Mouse (Mus musculus) adipocyte (in vitro differentiated cells): ENCODE measurements around the gene Rab25.
"Not testable (repeated sequence)": the region's sequence is repeated elsewhere in the genome, so short reads cannot be mapped to it uniquely, and the experiment has no call there.

Experiments
- DNase-seq: peaks from one replicate; pipeline ENCODE4 v3.0.0-alpha.2; 2016; ENCODE audit warnings: low spot score

The Rab25 gene

DNA sequence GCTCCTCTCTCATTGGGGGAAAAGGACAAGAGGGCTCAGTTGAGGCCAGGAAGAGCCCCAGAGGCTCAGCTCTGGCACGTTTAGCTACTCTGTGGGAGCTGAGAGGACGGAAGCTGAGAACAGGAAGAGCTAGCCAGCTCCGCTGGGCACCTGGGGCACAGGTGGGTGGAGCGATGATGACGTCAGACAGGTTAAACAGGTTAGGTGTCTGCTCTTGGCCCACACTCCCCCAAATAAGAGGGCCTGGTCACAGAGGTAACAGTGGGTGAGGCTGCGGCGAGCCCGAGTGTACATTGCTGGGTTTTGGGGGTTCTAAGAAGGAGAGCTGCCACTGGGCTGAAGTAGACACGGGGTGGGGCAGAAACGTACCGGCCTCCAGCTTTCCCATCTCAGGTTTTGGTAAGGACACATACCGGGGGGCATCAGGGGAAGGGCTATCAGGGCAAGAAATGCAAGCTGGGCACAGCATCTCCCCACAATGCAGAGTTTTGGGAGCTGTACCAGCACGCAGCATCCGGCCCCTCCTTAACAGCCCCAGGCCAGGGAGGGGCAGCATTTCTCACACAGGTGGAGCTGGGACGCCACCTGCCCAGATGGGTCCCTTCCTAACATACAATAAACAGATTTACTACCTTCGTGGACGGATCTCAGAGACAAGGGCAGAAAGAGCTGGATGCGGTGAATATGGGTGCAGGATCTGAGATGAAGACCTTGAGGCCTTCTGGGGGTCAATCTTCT, at the start of gene Rab25:
Gene Rab25 (minus strand): TSS at position 121 of the 738 bp plus-strand sequence.
- DNase-seq: no peak

DNA sequence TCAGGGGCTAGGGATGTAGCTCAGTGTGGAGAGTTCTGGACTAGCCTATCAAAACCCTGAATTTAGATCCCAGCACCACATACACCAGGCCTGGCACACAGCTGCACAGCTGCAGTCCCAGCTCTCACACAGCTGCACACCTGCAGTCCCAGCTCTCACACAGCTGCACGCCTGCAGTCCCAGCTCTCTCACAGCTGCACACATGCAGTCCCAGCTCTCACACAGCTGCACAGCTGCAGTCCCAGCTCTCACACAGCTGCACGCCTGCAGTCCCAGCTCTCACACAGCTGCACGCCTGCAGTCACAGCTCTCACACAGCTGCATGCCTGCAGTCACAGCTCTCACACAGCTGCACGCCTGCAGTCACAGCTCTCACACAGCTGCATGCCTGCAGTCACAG, 48.4 kb upstream of the Rab25 start:
- DNase-seq: not testable (repeated sequence)

DNA sequence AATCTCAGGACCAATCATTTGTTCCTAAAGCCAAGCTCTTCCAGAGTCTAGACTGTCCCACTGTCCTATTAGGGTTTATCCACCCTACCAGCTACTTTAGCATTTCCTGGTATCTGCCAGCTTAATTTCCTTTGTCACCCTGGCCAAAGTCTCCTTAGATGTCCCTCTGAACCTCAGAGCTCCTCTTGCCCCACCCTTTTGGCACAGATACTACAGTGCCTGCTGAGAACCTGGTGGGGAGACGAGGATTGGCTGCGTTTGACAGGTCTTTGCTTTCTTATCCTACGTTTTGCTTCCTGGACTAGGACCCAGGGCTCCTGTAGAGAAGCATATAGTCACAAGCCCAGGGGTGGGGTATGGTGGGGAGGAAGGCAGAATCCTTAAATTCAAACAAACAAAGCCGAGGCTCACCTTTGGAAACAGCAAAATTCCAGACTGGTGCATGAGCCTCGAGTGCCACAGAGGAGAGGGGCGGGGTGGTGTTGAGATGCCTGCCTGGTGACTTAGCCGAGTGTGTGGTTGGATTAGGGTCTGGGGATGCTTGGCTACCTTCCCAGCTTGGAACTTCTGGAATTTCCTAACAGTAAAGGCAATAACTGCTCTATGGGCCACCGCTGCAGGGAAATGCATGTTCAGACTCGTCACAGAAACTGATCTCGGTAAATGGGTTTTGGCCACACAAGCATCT, 45.9 kb upstream of the Rab25 start:
- DNase-seq: no peak

DNA sequence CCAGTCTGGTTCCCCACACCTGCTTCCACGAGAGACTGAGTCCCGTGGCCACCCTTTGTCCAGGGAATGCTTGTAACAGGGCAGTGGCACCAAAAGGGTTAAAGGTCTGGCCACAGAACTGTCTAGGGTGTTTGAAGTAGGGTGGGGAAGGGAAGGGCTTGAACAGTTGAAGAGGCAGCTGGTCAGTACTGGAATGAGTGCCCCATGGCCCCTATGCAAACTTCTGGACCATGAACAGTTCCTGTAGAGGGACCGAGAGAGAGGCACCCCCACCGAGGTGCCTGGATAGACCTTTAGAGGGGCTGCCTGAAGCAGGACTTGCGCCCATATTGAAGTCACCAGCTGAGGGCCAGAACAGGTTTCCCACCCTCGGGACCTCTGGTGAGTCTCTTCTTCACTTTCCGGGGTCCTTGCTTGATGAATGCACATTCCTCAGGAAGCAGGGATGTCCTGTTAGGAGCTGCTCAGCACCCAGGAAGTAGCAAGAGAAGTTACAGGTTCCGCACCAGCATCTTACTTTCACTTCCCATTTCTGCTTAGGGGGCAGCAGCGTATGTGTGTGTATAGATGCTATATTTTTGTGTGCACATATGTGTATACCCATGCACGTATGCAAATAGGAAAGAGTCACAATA, 45.0 kb upstream of the Rab25 start:
- DNase-seq: no peak

DNA sequence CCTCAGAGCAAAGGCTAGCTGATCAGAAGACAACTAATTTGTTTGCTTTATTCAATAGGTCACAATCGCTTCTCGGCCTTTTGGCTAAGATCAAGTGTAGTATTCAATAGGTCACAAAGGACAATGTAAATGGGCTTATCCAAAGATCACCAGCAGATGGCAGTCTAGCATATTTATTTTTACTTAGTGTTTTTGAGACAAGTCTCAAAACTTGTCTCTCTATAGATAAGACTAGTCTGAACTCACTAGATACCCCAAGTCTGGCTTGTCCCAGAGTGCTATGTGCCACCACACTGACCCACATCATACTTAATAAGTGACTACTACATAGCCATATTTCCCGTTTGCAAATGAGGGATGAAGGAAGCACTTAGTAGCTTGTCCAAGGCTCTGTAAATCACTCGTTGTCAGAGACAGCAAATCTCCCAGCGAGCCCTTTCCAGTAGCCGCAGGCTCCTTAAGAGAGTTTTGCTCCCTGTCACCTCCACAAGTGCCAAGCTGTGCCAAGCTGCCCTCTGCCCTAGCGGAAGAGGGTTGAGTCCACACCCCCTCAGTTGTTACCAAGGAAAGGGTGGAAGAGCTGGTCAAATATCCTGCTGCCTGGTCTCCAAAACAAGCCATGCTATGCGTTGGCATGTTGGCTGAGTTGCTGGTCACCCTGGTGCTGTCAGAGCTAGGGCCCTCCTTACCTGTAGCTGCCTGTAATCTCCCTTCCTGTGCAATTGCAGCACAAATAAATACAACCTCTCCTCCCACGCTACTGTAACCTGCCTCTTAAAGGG, 44.0 kb upstream of the Rab25 start:
- peak; percentile 85 for DNase-seq

DNA sequence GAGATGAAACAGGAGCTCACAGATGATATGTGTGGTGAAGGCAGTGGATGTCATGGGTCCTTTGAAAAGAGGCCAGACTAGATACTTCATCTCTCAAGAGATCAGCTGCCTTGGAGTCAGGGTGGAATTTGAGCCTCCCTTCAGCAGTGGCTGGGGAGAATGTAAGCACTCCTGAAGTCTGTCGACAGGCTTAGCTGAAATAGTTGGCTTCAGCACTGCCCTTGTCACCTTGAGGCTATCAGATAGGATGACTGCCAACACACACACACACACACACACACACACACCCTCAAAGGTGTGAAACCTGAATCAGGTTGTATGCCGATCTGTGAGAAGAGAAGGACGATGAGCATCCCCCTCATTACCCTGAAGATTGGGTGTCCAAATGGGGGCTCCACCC, 42.9 kb upstream of the Rab25 start:
- DNase-seq: no peak

DNA sequence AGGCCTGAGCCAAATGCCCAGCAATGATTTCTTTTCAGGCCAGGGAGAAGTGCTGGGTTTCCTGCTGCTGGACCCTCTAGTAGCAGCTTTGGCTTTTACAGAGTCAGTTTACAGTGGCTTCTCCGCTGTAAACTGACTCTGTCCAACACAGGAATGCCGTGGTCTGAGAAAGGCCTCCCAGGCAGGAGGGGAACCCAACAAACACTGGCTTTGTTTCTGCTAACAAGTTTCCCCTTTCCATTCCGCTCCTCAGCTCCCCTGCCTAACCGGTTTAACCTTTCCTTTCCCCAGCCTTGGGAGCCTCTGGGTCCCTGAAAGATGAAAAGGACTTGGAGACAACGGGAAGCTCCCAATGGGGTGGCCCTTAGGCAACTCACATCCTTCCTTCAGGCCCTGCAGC, 42.1 kb upstream of the Rab25 start:
- no peak for DNase-seq

DNA sequence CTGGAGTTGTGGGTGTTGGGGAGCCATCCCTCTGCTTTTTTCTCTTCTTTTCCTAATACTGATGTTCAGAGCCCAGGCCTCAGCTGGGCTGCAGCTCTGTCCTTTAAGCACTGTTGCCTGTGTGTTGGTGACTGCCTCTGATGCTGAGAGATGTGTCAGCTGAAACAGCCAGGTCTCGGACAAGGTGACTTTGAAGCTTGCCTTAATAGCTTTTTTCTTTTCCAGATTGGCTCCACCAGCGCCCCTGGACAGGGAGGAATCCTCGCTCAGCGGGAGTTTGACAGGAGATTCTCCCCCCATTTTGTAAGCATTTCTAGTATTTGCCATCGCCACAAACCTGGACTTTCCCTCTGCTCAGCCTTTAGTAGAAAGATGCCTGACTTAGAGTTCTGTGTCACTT, 38.5 kb upstream of the Rab25 start:
- DNase-seq: no peak

DNA sequence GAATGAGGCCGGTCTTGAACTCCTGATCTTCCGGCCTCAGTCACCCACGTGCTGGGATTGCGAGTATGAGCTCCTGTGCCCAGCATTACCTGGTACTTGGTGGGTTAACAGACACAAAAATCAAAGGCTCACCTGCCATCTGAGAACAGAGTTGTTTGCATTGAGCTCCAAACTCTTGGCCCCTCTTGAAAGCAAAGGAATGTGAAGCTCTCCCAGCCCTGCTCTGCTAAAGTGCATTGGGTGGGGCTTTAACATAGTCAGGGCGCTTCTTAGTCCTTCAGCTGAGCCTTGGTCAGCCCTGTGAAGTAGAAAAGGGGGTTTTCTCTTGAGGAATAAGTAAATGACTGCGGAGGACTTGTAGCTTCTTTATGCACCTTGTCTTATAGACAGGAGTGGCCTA, 37.7 kb upstream of the Rab25 start:
- DNase-seq: no peak

DNA sequence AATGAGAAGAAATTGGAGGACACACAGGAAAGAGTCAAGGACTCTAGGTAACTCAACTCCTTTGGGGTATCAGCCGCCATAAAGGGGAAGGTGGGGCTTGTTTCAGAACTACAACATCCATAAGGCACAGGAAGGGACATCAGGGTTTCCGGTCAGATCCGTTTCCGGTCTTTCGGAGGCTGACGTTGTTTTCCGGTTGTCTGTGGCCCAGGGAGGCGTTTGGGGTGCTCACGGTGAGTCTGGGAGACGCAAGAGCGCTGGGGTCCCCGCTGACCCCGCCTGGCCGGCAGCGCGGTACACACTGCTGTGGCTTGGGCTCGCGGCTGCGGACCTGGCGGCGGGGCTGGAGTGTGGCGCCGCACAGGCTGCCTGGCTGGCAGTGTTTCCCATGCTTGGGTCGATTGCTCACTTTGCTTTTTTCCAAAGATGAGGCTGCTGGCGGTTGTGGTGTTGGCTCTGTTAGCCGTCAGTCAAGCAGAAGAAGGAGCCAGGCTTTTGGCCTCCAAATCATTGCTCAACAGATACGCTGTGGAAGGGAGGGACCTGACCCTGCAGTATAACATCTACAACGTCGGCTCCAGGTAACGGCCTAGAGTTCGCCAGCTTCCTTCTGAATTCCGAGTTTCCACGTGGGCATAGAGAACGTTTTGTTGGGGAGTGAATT, 31.5 kb upstream of the Rab25 start:
- DNase-seq: peak; percentile 87

DNA sequence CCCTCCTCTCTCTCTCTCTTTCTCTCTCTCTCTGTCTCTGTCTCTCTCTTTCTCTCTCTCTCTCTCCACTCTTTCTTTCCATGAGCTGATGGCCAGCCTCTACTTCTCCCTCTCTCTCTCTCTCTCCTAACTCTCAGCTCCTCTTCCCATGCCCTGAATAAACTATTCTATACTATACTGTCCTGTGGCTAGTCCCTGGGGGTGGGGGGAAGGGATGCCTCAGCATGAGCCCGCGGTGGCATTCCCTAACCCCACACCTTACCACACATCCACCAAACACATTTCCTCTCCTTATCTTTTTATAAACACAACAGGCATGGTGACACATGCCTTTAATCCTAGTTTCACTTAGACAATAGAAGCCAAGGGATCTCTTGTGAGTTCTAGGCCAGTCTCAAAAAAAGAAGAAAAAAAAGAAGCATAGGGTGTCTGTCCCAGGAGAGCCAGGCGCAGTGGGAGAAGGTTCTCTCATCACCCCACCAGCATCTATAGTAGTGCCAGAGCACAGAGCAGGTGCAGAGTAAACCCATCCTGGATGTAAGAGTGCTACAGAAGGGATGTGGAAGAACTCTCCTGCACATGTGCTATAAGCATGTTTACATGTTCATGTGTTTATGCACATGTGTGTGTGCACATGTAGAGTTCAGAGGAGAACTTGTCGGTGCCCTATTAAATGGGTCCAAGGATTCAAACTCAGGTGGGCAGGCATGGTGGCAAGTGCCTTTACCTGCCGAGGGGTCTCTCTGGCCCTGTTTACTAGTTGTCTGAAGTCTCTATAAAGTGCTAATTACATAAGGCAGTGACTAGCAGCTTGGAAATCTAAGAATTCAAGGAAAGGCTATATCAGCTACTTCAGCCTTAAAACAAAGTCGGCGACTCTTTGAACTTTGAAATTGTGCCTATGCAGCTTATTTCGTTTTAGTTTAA, 30.7 kb upstream of the Rab25 start:
- DNase-seq: no peak

DNA sequence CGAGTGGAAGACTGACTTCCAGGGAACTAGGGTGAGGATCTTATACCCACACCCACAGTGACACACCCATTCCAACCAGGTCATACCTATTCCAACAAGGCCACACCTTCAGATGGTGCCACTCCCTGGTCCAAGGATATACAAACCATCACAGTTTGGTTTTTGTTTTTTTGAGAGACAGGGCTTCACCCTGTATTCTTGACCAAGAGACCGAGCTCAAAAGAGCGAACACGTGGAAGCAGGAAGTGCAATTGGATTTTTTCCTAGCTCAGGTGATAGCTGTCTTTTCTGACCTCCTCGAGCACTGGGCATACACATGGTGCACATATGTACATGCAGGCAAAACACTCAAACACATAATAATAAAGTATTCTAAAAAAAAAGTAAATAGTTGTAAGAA, 29.7 kb upstream of the Rab25 start:
- DNase-seq: not testable (repeated sequence)

DNA sequence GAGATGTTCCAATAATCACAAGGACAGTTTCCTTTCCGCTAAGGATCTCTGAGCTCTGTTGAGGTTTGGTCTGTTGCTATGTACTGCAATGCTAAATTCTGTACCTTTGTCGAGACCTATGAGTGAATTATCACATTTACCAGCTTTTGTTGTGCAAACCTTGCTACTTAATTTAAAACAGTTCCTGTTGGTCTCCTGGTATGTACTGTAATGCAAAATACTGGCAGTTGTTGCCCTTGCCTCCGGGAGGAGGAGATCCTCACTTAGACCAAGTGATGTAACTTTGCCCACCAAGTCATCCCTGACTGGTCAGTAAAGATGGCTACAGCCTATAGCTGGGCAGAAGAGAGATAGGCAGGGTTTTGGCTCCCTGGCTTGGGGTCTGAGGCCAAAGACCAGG, 27.4 kb upstream of the Rab25 start, which contains the start of gene Ssr2:
Gene Ssr2 (plus strand): TSS at position 337 of the 400 bp plus-strand sequence.
- DNase-seq: no peak

DNA sequence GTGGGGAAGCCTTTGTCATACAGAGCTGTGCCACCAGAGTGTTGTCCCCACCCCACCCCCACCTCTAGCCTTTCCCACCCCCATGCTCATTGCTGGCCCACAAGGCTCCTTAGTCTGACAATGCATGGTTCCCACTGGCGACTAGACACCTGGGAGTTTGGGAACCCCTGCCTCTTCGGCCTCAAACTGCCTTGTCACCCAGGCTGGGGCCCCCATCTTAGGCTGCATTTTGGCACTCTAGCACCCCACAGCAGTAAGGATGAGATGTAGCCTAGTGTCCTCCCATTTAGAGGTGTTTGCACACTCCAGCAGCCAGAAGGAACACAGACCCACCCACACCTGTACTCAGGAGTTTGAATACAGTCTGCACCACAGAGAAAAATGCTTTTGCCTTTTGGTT, 25.7 kb upstream of the Rab25 start:
- DNase-seq: no peak

DNA sequence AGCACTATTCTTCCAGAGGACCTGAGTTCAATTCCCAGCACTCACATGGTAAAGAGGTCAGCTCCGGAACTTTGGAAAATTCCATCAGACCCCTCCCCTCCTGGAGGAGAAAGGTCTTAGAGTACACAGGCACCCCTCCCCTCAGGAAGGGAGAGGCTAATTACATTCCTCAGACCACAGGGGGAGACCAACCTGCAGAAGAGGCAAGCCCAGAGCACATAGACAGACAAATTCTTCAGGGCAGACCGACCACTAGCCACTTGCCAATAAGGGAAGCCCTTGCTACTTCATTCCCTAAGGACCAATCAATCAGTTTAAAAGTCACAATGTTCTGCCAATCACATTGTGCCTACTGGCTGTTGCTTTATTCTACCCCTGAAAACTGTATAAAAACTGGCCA, 24.7 kb upstream of the Rab25 start:
- no peak for DNase-seq

DNA sequence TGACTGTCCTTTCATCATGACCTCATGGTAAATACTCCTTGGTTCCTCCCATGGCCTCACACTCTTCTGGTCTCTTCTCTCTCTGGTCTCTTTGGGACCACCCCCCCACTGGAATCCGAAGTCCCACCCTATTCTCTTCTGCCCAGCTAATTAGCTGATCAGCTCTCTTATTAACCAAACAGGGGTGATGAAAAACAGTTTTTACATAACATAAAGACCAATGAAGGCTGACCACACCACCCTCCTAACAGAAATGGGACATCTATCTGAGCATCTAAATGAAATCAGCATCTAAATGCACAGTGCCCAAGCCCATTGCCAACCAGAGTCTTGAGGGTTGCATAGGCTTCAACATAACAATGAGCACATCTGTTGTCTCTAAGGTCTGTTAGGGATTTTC, 23.8 kb upstream of the Rab25 start:
- no peak for DNase-seq

DNA sequence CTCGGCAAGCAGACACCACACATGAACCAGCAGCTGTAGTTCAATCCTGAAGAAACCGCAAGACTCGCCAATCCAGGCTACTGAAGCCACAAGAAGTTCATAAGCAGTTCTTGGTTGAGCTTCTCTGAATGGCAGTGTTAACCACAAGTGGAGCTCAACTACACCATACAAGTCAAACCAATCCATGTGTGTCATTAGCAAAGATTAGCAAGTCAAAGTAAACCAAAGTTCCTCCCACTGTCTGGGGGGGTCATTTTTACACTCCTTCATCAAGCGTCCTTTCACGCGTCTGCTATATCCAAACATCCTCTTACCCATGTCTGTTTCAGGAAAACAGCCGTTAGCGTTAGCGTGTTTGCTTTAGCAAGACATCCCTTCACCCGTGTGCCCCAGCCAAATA, 22.2 kb upstream of the Rab25 start:
- DNase-seq: no peak

DNA sequence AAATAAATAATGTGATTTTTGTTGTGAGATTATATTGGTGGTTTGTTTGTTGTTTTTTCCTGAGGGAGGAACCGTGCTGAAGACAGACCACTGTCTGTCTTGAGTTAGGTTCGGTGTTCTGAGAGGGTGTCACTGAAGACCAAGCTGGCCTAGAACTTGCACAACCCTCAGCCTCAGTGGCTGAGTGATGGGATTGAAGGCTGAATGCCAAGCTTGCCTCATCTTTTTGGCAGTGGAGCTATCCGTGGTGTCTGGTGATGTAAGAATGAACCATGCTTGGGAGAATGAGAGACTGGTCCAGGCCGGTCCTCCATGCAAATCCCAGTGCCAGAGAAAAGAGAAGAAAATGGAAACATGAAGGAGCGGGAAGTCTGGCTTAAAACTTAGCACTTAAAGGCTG, 21.6 kb upstream of the Rab25 start:
- DNase-seq: peak; percentile 69

DNA sequence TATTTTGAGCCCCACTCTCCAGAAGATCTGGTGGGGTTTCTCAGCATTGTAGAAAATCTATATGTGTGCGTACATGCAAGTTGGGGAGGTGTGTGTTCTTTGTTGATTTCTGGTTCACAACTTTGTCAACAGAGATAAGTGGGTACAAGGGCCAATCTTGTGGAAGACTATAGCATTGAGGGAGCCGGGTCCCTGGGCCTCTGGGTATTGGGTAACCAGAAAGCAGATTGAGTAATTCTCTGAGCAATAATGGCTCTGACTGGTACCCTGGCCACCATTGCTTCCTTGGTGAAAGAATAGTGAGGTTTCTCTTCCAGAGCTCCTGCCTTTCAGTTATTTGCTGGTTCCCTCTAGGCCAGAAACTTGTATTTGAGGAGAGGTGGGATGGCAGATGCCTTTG, 21.0 kb upstream of the Rab25 start:
- DNase-seq: no peak

DNA sequence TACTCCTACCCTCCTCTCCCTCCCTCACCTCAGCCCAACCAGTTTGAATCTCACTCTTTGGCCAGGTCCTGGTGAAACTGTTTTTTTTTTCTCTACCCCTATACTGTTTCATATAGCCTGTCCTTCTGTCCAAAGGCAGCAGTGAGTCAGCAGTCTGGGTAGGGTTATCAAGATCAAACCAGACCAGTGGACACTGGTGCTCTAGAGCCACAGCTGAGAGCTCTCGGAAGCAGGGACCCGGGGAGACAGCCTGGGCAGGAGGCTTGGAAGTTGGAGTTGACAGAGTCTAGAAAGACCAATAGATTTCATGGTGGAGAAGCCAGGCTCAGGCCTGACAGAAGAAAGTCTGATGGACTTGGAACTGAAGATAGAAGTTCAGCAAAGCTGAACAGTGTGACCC, 20.5 kb upstream of the Rab25 start:
- DNase-seq: no peak

DNA sequence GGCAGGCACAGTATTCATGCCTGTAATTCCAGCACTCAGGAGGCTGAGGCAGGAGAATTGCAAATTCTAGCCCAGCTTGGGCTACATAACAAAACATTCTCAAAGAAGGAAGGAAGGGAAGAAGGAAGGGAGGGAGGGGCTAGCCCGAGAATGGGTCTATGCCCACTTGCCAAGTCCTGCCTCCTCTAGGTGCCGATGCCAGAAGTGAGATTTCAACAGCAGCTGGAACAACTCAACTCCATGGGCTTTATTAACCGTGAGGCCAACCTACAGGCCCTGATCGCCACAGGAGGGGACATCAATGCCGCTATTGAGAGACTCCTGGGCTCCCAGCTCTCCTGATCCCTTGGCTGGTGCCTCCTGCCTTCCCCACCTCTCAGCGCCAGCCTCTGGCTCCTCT, 19.8 kb upstream of the Rab25 start:
- peak; percentile 64 for DNase-seq
